In the genomic region with DNA sequence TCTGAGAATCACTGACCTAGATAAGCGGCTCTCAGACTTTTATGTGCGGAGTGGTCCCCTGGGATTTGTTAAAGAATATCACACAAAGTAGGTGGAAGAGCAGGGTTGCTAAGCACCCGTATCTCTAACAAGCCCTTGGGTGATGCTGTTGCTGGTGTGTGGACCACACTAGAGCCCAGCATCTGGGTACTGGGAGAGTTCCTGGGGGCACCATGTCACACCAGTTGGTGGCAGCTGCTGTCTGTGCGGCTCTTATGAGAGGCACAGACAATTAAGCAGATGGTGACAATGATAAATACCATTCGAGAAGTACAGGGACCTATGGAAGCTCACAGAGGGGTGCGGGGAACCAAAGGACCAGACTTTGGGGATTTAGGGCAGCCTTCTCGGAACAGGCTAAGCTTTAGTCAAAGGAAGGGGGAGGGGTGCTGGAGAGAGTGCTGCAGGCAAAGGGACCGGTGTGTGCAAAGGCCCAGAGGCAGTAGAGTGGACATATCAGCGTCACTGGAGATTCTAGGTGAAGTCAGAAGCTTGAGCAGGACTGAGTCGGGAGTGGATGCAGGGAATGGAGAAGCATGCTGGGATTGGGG, we compare ENCODE assay signal across 15 mouse cellular contexts.
DNase-seq lines count a peak whose midpoint lies in the region; ATAC-seq and TF ChIP-seq lines count a peak whose summit lies in the region.
"Had no signal": no experiment of that assay in that cellular context is flagged by ENCODE, and none has a peak within 500 bp of the region (broad histone marks: within the 10 kb centered on the region; RNA-seq: fewer than 3 reads in every experiment).

No protein-coding gene starts in this region.

- no peak overlapping the region for H3K4me2 ChIP-seq in embryonic facial prominence, embryonic 11.5 days (ENCODE audit: low read depth, low read length)
- no peak overlapping the region for H3K4me2 ChIP-seq in hindbrain, embryonic 12.5 days (replicated peaks)
- no peak overlapping the region for H3K4me2 ChIP-seq in midbrain, embryonic 13.5 days (replicated peaks)

- ATAC-seq in embryonic facial prominence, embryonic 11.5 days (replicated peaks; ENCODE audit: insufficient number of reproducible peaks, low FRiP score, low TSS enrichment, low read depth), result peak; percentile 71; the same call in 1 of the 2 replicates
- ATAC-seq in hindbrain, embryonic 12.5 days (ENCODE audit: low FRiP score), result peak; percentile 80
- peak; percentile 68 for ATAC-seq in midbrain, embryonic 13.5 days

- H3K36me3 ChIP-seq in embryonic facial prominence, embryonic 11.5 days (replicated peaks; ENCODE audit: control insufficient read depth, insufficient read depth, low read depth, low read length), result no peaks in the 10 kb centered on the region
- no peaks in the 10 kb centered on the region for H3K36me3 ChIP-seq in embryonic facial prominence, embryonic 10.5 days (replicated peaks)
- no peaks in the 10 kb centered on the region for H3K36me3 ChIP-seq in hindbrain, embryonic 12.5 days
- H3K36me3 ChIP-seq in midbrain, embryonic 13.5 days, result no peaks in the 10 kb centered on the region

- H3K9ac ChIP-seq in embryonic facial prominence, embryonic 11.5 days (replicated peaks; ENCODE audit: low read length), result no peak overlapping the region
- no peak overlapping the region for H3K9ac ChIP-seq in hindbrain, embryonic 12.5 days
- H3K9ac ChIP-seq in midbrain, embryonic 13.5 days (replicated peaks), result no peak overlapping the region
- H3K9ac ChIP-seq: liver, embryonic 14.5 days had no signal

- WGBS in embryonic facial prominence, embryonic 11.5 days, result 80% methylated on average over 10 of the region's 10 CpGs
- 78% methylated on average over 10 of the region's 10 CpGs for WGBS in embryonic facial prominence, embryonic 10.5 days
- 50% methylated on average over 10 of the region's 10 CpGs for WGBS in hindbrain, embryonic 12.5 days
- 47% methylated on average over 10 of the region's 10 CpGs for WGBS in midbrain, embryonic 13.5 days

- no peak overlapping the region for H3K27ac ChIP-seq in embryonic facial prominence, embryonic 11.5 days (replicated peaks; ENCODE audit: low read depth, low read length)
- H3K27ac ChIP-seq in embryonic facial prominence, embryonic 10.5 days (replicated peaks), result no peak overlapping the region
- no peak overlapping the region for H3K27ac ChIP-seq in hindbrain, embryonic 12.5 days
- H3K27ac ChIP-seq in midbrain, embryonic 13.5 days, result no peak overlapping the region
- H3K27ac ChIP-seq: liver, embryonic 14.5 days had no signal

- H3K9me3 ChIP-seq in embryonic facial prominence, embryonic 11.5 days (replicated peaks; ENCODE audit: control insufficient read depth, low read length), result no peaks in the 10 kb centered on the region
- H3K9me3 ChIP-seq in embryonic facial prominence, embryonic 10.5 days, result no peaks in the 10 kb centered on the region
- no peaks in the 10 kb centered on the region for H3K9me3 ChIP-seq in hindbrain, embryonic 12.5 days (replicated peaks)
- no peaks in the 10 kb centered on the region for H3K9me3 ChIP-seq in midbrain, embryonic 13.5 days

- no peak for TF ChIP-seq CTCF in brain, embryonic 14.5 days (IDR thresholded peaks at IDR 0.05; ENCODE audit: borderline replicate concordance, extremely low read depth, insufficient read depth, insufficient read length)

- no peaks in the 10 kb centered on the region for H3K27me3 ChIP-seq in embryonic facial prominence, embryonic 11.5 days (ENCODE audit: control insufficient read depth, insufficient read depth, low read length)
- no peaks in the 10 kb centered on the region for H3K27me3 ChIP-seq in embryonic facial prominence, embryonic 10.5 days (replicated peaks; ENCODE audit: low read depth, poor library complexity, severe bottlenecking)
- no peaks in the 10 kb centered on the region for H3K27me3 ChIP-seq in hindbrain, embryonic 12.5 days
- no peaks in the 10 kb centered on the region for H3K27me3 ChIP-seq in midbrain, embryonic 13.5 days

- H3K4me3 ChIP-seq in embryonic facial prominence, embryonic 11.5 days (ENCODE audit: low read depth, low read length), result no peak overlapping the region
- H3K4me3 ChIP-seq in embryonic facial prominence, embryonic 10.5 days, result no peak overlapping the region
- H3K4me3 ChIP-seq in hindbrain, embryonic 12.5 days, result no peak overlapping the region
- H3K4me3 ChIP-seq in midbrain, embryonic 13.5 days (replicated peaks), result no peak overlapping the region

- TF ChIP-seq POLR2A in brain, embryonic 14.5 days (IDR thresholded peaks at IDR 0.05; ENCODE audit: borderline replicate concordance, extremely low read depth, insufficient read depth, insufficient read length, poor library complexity, severe bottlenecking), result no peak

- no peaks in the 10 kb centered on the region for H3K4me1 ChIP-seq in embryonic facial prominence, embryonic 11.5 days (ENCODE audit: control insufficient read depth, insufficient read depth, low read length)
- no peaks in the 10 kb centered on the region for H3K4me1 ChIP-seq in embryonic facial prominence, embryonic 10.5 days
- peaks cover 7% of the 10 kb centered on the region for H3K4me1 ChIP-seq in hindbrain, embryonic 12.5 days
- peaks cover 10% of the 10 kb centered on the region; the same call in 1 of the 2 replicates for H3K4me1 ChIP-seq in midbrain, embryonic 13.5 days (replicated peaks)

- DNase-seq in embryonic facial prominence, embryonic 11.5 days (ENCODE audit: low spot score), result no peak
- DNase-seq in embryonic facial prominence, embryonic 10.5 days (ENCODE audit: low spot score), result no peak
- peak; percentile 58 for DNase-seq in brain, embryonic 14.5 days (ENCODE audit: low read depth)
- no peak for DNase-seq in adrenal gland, postnatal 4 days (ENCODE audit: low spot score in 2 of 2)
- no peak for DNase-seq in thymus, postnatal 25 days
- no peak for DNase-seq in frontal cortex, postnatal 36 days (ENCODE audit: low spot score in 2 of 2)
- DNase-seq: adrenal gland, postnatal 25 days; cerebellum, postnatal 25 days; kidney, adult 8-10 months; kidney, postnatal 36 days; layer of hippocampus, postnatal 36 days; right cerebral cortex, postnatal 4 days had no signal
